Mouse (Mus musculus) stomach, postnatal 0 days (tissue): ENCODE results near the gene Bach2.
A peak's percentile ranks its signal among the peaks of the same experiment; 100 is the strongest.

Experiments
- CTCF ChIP-seq: IDR thresholded peaks from 2 replicates; pipeline ENCODE4 v1.5.1; 2016; ENCODE audit warnings: antibody characterized with exemption, low read depth, mild to moderate bottlenecking, moderate library complexity
- EP300 ChIP-seq: optimal IDR thresholded peaks from 2 replicates; pipeline ENCODE3; 2016; ENCODE audit warnings: antibody characterized with exemption

- TF ChIP-seq CTCF: peak; percentile 70
- TF ChIP-seq EP300: no peak
Measured at GRCm38 (mm10) chr4:32551337-32551736, 312.7 kb downstream of the Bach2 start.
